Mouse (Mus musculus): ENCODE data around the gene Cald1.

Gene Cald1

DNA sequence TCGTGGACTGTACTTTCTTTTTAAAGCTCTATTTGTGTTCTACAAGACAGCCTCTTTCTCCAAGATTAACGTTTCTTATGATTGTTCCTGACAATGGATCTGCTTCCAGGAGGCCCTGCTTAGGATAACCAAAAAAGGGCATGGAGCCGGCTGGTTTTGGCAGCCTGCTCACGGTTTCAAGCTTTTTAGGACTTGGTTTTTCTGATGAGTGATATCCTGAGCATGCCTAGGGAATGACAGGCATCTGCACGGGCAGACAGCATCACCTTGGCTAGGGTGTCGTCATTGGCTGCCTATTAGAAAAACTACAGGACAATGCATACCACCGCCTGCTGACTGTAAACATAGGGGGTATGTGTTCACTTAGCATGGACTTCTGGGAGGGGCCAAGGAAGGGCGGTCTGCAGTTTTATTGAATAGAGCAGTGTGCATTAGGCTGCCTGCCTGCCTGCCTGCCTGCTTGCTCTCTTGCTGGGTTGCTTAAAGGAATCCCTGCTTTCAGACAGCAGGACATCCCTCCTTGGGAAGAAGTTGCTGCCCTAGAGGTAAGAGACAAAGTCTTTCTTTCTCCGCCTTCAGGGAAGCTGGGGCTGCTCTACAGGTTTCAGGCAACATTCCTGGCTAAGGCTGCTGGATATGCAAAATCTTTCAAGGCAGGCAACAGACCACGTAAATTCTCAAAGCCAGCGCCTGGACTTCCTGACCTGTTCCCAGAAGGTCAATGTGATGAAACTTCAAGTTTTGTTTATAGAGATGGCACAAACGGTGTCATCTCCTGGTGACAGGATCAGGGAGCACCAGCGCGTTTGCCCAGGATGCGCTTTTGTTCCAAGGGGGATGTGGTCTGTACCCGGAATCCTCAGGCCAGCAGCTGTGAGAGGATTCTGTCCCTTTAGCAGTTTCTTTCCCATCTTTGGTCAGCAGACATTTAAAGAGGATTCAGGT lies at the start of gene Cald1:
TSS of gene Cald1 (plus strand) at position 380 of the 945 bp plus-strand sequence.
- in situ Hi-C loops (cut with MboI) = no loop called here

- in situ Hi-C loops (cut with MboI) = no loop called here
Observed at GRCm38 (mm10) chr6:34549017-34549416, 49.3 kb upstream of the Cald1 start.

DNA sequence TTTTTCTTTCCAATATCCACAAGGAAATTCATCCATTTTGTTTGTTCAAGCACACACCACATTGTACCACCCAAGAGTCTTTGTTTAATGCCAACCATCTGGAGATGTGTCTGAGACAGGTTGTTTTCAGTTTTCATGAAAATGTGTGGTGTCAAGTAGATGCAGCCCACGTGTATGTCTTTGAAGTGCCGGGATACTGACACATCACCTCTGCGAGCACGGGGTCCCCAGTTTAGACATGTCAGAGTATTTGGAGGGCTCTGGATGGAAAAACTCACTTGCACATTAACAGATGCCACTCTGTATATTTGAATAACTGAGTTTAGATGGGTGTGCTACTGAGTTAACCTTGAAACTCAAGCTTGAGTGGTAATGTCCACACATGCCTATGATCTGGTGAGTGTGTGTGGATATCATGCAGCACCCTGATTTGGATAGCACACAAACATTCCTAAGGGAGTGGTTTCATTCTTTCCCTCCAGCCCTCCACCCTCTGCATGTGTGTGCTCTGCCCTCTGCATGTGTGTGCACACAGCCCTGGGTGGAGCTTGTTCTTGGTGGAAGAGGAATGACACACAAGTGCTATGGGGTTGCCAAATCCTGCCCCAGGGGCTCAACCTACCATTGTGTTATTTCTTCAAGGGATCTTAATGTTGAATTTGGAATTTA lies 45.7 kb upstream of the Cald1 start:
- in situ Hi-C loops (cut with MboI) = no loop called here

GRCm38 (mm10) chr6:34554291-34554997 lies 43.9 kb upstream of the Cald1 start:
- in situ Hi-C loops (cut with MboI) = no loop called here

- in situ Hi-C loops (cut with MboI) = no loop called here
Observed at GRCm38 (mm10) chr6:34559521-34559920, 38.8 kb upstream of the Cald1 start.

DNA sequence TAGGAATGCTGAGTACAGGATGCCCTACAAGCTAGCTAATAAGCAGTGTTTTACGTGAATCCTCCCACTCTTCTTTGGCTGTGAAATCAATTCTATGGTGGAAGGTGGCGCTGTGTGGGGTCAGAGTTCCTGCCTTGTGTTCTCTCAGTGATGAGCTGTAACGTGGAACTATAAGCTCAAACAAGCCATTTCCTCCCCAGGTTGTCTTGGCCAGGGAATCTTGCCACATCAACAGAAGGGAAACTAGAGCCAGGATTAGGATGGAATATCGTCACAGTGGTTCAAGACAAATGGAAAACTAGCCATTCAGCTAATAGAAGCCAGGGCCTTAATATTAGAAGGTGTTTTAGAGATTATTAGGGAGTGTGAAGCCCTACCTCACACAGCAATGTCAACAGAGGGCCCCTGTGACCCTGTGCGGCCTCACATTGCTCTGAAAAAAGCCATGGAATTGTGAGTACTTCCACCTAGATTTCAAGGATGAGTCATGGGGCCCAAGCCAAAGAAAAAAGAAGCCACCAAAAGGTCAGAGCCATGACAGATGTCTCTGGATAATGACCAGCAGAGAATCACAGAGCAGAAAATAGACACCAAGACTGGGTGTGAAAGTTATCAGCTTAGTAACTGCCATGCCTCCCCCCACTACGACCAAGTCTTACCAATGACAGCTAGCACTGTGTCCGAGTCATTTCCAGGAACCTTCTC lies 33.0 kb upstream of the Cald1 start:
- in situ Hi-C loops (cut with MboI) = no loop called here

- in situ Hi-C loops (cut with MboI) = no loop called here
Observed at GRCm38 (mm10) chr6:34567298-34567697, 31.0 kb upstream of the Cald1 start.

DNA sequence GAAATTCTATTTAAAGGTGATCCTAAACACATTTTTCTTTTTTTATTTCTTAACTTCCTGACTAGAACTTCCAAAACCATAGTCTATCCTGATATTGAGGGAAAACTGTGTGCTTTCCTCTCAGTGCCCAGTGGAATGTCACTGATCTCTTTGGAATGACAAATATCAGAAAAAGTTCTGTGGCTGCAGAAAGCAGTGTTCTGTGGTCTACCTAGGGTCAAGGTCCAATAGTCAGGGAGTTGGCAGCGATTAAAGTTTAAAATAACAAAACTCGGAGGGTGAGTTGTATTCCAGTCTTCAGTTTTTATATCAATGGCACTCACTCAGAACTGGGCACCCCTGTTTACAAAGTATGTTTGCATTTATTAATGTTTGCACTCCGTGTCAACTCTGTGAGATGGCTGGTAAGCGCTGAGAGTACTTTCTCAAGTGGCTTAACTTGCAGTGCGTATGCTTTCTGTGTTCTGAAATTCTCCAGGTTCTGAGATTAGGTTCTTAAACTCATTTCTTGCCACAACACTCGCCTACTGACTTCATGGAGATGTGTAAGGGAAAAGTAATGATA lies 18.7 kb upstream of the Cald1 start:
- in situ Hi-C loops (cut with MboI) = no loop called here

GRCm38 (mm10) chr6:34583365-34583764 lies 14.9 kb upstream of the Cald1 start:
- in situ Hi-C loops (cut with MboI) = no loop called here

- in situ Hi-C loops (cut with MboI) = no loop called here
Observed at GRCm38 (mm10) chr6:34588066-34588465, 10.2 kb upstream of the Cald1 start.

DNA sequence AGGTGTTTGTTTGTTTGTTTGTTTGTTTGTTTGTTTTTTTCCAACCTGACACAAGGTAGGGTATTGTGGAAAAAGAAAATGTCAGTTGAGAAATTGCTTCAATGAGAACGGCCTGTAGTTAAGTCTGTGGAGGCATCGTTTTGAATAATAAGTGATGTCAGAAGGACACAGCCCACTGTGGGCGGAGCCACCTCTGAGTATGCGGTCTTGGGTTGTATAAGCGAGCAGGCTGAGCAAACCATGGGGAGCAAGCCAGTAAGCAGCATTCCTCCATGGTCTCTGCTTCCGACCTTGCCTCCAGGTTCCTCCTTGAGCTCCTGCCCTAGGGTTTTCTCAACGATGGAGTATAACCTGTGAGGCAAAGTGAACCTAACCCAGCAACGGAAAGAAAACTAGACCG lies 7.6 kb upstream of the Cald1 start:
- in situ Hi-C loops (cut with MboI) = no loop called here

DNA sequence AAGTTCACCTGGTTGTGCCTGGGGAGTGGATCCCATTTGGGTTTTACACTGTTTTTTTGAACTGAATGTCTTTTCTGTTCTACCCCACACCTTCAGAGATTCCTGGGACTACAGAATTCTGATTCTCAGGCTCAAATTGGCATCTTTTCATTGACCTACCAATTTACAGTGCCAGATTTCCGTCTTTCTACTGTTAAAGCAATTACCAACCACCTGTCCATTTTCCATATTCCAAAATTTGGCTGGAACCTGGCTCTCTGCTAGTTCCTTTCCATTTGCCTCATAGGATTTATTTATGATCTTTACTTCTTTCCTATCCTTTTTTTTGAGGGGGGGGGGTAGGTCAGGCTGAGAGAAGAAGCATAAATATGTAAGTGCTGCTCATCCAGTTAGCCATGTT lies 4.9 kb upstream of the Cald1 start:
- in situ Hi-C loops (cut with MboI) = no loop called here

DNA sequence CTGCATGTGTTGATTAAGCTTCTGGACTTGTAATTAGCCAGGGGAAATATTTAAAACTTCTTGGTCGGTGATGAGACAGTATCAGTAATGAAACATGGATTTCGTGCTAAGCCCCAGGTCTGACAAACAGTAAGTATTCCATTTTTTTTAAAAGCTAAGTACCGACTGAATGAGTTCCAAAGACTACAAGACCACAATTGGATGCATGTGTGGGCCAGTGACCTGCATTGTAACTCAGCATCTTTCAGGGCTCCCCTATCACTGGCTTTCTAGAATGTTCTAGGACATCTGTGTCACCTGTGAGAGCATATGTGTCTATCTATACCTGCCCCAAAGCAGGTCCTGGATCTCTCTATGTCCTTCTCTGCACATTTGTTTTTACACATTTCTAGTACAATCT lies 984 bp upstream of the Cald1 start:
- in situ Hi-C loops (cut with MboI) = no loop called here

- in situ Hi-C loops (cut with MboI) = no loop called here
Observed at GRCm38 (mm10) chr6:34599171-34599570, 871 bp downstream of the Cald1 start.

GRCm38 (mm10) chr6:34599631-34600111 lies 1.4 kb downstream of the Cald1 start:
- in situ Hi-C loops (cut with MboI) = no loop called here

DNA sequence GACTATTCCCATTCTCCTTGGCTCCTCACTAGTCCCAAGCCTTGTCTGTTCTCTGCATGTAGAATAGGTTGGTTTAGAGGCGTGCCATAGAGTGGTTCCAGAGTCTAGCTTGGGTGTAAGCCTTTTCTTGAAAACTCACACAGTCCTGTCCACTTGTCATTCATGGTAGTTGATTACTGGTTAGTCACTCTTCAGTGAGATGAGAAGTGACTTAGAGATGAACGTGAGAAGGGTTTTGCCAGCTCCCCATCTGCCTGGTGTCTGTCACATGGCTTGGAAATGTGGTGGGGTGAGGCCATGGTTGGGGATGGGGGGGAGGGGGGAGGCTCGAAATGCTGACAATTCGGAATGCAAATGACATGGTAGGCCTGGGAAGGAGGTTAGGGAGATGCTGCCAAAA lies 2.5 kb downstream of the Cald1 start:
- in situ Hi-C loops (cut with MboI) = no loop called here

GRCm38 (mm10) chr6:34602091-34602490 lies 3.8 kb downstream of the Cald1 start:
- in situ Hi-C loops (cut with MboI) = no loop called here

DNA sequence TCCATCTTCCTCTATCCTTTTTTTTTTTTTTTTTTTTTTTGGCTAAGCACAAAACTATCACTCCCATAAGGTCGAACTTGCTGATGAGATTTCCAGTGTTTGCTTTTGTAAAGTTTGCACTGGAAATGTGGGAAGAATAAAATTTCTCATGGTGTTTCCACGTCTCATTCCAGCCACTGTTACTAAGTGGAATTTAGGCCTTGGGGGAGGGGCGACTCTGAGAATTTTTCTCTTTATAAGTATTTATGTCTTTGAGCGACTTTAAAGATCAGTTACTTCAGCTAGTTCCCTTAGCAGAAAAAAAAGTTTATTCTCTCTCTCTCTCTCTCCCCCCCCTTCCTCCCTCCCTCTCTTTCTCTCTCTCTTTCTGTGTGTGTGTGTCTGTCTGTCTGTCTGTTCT lies 8.1 kb downstream of the Cald1 start:
- in situ Hi-C loops (cut with MboI) = no loop called here

DNA sequence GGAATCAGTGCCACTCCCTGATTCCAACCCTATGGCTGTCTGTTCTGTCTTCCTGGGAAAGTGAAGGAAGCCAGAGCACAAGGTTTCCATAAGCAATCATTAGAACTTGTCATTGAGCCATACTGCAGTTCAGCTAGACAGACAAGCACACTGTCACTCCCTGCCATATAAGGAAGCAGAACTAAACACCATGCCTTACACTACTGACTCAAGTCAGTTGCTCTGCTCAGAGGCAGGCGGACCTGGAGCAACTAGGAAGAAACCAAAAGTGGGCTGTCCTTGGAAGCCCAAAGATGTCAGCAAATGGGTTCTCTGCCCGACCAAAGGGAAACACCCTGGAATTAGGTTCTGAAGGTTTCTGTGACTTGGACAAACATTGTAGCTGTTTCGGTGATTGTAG lies 10.3 kb downstream of the Cald1 start:
- in situ Hi-C loops (cut with MboI) = no loop called here

DNA sequence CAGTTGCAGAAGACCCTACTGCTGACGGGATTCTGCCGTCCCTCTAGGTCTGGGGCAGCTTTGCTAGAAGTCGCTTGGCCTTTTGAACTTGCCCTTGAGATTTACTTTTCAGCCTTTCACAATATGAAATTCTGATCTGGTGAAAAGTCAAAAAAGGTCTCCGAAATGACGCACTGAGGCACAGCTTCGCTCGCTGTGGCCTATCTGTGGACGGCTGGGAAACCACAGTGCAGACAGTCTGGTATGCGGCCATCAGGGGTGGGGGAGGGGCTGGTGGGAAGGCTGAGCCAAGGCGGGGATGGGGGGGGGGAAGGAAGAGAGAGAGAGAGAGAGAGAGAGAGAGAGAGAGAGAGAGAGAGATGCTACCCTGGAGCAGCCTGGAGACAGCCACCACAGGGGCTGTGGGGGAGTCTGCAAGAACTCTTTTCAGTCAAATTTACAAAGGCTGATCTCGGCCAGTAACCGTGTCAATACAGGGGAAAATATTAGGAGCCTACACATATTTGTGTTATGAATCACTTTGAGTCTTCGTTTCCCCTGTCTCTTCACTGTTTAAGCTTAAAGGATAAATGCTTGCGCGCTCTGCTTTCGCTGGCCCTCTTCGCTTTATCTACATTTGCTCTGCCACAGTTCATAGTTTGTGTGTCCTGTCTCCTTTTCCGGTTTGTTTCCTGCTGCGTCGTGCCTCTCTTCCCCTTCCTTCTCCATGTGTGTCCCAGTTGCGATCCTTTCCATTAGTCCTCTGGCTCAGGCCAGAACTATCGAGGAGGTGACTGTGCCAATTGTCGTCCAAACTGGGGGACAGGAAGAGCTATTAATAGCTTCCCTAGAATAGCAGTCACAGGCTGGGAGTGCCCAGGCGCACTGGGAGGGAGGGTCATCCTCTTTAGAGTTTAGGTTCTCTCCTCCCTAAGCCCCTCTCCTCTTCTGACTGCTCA lies 11.9 kb downstream of the Cald1 start:
- in situ Hi-C loops (cut with MboI) = no loop called here
